In genomic region chr2:75089186-75089585, GRCm38 (mm10) we compare ENCODE assay signal across 19 mouse cellular contexts.
DNase-seq lines count a peak whose midpoint lies in the region; ATAC-seq and TF ChIP-seq lines count a peak whose summit lies in the region.
"Had no signal": no experiment of that assay in that cellular context is flagged by ENCODE, and none has a peak within 500 bp of the region (broad histone marks: within the 10 kb centered on the region; RNA-seq: fewer than 3 reads in every experiment).

No protein-coding gene starts in this region.

- no peaks in the 10 kb centered on the region for H3K4me1 ChIP-seq in lung, embryonic 14.5 days (ENCODE audit: insufficient read depth)
- peaks cover 2% of the 10 kb centered on the region for H3K4me1 ChIP-seq in embryonic facial prominence, embryonic 11.5 days (ENCODE audit: control insufficient read depth, insufficient read depth, low read length)
- H3K4me1 ChIP-seq in liver, embryonic 14.5 days (replicated peaks; ENCODE audit: control insufficient read depth in 2 of 2, insufficient read depth in 2 of 2, low read length in 1 of 2): no peaks in the 10 kb centered on the region
- no peaks in the 10 kb centered on the region for H3K4me1 ChIP-seq in forebrain, embryonic 15.5 days

- H3K27me3 ChIP-seq in lung, embryonic 14.5 days (ENCODE audit: insufficient read depth, low read length): no peaks in the 10 kb centered on the region
- H3K27me3 ChIP-seq in embryonic facial prominence, embryonic 11.5 days (ENCODE audit: control insufficient read depth, insufficient read depth, low read length): no peaks in the 10 kb centered on the region
- no peaks in the 10 kb centered on the region for H3K27me3 ChIP-seq in liver, embryonic 14.5 days (ENCODE audit: control insufficient read depth, insufficient read depth, low read length)
- no peaks in the 10 kb centered on the region for H3K27me3 ChIP-seq in forebrain, embryonic 15.5 days
- H3K27me3 ChIP-seq: embryonic facial prominence, embryonic 12.5 days; hindbrain, embryonic 12.5 days had no signal

- TF ChIP-seq CTCF in lung, embryonic 14.5 days (IDR thresholded peaks at IDR 0.05; ENCODE audit: low read depth): no peak
- TF ChIP-seq CTCF in liver, embryonic 14.5 days (IDR thresholded peaks at IDR 0.05; ENCODE audit: low read depth): no peak

- no peak overlapping the region for H3K9ac ChIP-seq in lung, embryonic 14.5 days
- no peak overlapping the region for H3K9ac ChIP-seq in embryonic facial prominence, embryonic 11.5 days (replicated peaks; ENCODE audit: low read length)
- no peak overlapping the region for H3K9ac ChIP-seq in liver, embryonic 14.5 days (replicated peaks)
- no peak overlapping the region for H3K9ac ChIP-seq in forebrain, embryonic 15.5 days (replicated peaks)
- H3K9ac ChIP-seq: embryonic facial prominence, embryonic 12.5 days; forebrain, postnatal 0 days; hindbrain, embryonic 12.5 days had no signal

- H3K4me2 ChIP-seq in lung, embryonic 14.5 days: no peak overlapping the region
- H3K4me2 ChIP-seq in embryonic facial prominence, embryonic 11.5 days (ENCODE audit: low read depth, low read length): no peak overlapping the region
- H3K4me2 ChIP-seq in liver, embryonic 14.5 days (ENCODE audit: low read depth): peak overlapping the region; percentile 18; the same call in 1 of the 2 replicates
- no peak overlapping the region for H3K4me2 ChIP-seq in forebrain, embryonic 15.5 days (replicated peaks)
- H3K4me2 ChIP-seq: embryonic facial prominence, embryonic 12.5 days; hindbrain, embryonic 12.5 days had no signal

- 35% methylated on average over 8 of the region's 8 CpGs for WGBS in lung, embryonic 14.5 days
- WGBS in embryonic facial prominence, embryonic 11.5 days: 61% methylated on average over 8 of the region's 8 CpGs
- 42% methylated on average over 8 of the region's 8 CpGs for WGBS in liver, embryonic 14.5 days (ENCODE audit: insufficient replicate concordance)
- WGBS in forebrain, embryonic 15.5 days: 75% methylated on average over 8 of the region's 8 CpGs

- H3K36me3 ChIP-seq in lung, embryonic 14.5 days (ENCODE audit: insufficient read depth): no peaks in the 10 kb centered on the region
- H3K36me3 ChIP-seq in embryonic facial prominence, embryonic 11.5 days (replicated peaks; ENCODE audit: control insufficient read depth, insufficient read depth, low read depth, low read length): no peaks in the 10 kb centered on the region
- no peaks in the 10 kb centered on the region for H3K36me3 ChIP-seq in liver, embryonic 14.5 days (replicated peaks; ENCODE audit: control insufficient read depth, insufficient read depth, low read depth)
- no peaks in the 10 kb centered on the region for H3K36me3 ChIP-seq in forebrain, embryonic 15.5 days
- H3K36me3 ChIP-seq: embryonic facial prominence, embryonic 12.5 days; hindbrain, embryonic 12.5 days had no signal

- H3K4me3 ChIP-seq in lung, embryonic 14.5 days (ENCODE audit: low read depth, low read length): no peak overlapping the region
- H3K4me3 ChIP-seq in embryonic facial prominence, embryonic 11.5 days (ENCODE audit: low read depth, low read length): no peak overlapping the region
- H3K4me3 ChIP-seq in liver, embryonic 14.5 days (ENCODE audit: insufficient read depth in 1 of 2, low read depth in 2 of 2, low read length in 2 of 2): no peak overlapping the region
- H3K4me3 ChIP-seq in forebrain, embryonic 15.5 days: no peak overlapping the region
- H3K4me3 ChIP-seq: embryonic facial prominence, embryonic 12.5 days; hindbrain, embryonic 12.5 days had no signal

- no peak for TF ChIP-seq EP300 in liver, embryonic 14.5 days (IDR thresholded peaks at IDR 0.05; ENCODE audit: low read depth)

- ATAC-seq in lung, embryonic 14.5 days (ENCODE audit: insufficient read depth): 0 out of 2 replicates have a peak, but pooled peaks have one; percentile 31
- 0 out of 2 replicates have a peak, but pooled peaks have one; percentile 59 for ATAC-seq in embryonic facial prominence, embryonic 11.5 days (replicated peaks; ENCODE audit: insufficient number of reproducible peaks, low FRiP score, low TSS enrichment, low read depth)
- no peak for ATAC-seq in liver, embryonic 14.5 days (ENCODE audit: insufficient read depth)
- ATAC-seq in forebrain, embryonic 15.5 days (replicated peaks): no peak
- ATAC-seq: forebrain, postnatal 0 days had no signal

- no peak overlapping the region for H3K27ac ChIP-seq in lung, embryonic 14.5 days (ENCODE audit: low read depth)
- H3K27ac ChIP-seq in embryonic facial prominence, embryonic 11.5 days (replicated peaks; ENCODE audit: low read depth, low read length): no peak overlapping the region
- no peak overlapping the region for H3K27ac ChIP-seq in liver, embryonic 14.5 days
- H3K27ac ChIP-seq in forebrain, embryonic 15.5 days (replicated peaks): no peak overlapping the region
- H3K27ac ChIP-seq: embryonic facial prominence, embryonic 12.5 days; hindbrain, embryonic 12.5 days; macrophage had no signal

- peak; percentile 27 for DNase-seq in lung, embryonic 14.5 days
- no peak for DNase-seq in lung, postnatal 25 days (ENCODE audit: low spot score)
- peak; percentile 82 for DNase-seq in embryo, embryonic 10.5 days (ENCODE audit: low spot score)
- peak; percentile 39 for DNase-seq in embryonic facial prominence, embryonic 11.5 days (ENCODE audit: low spot score)
- no peak for DNase-seq in liver, embryonic 14.5 days (ENCODE audit: low read depth in 3 of 3, low spot score in 3 of 3)
- DNase-seq in layer of hippocampus, postnatal 14 days (ENCODE audit: low spot score in 2 of 2): no peak
- DNase-seq in layer of hippocampus, postnatal 36 days: no peak
- DNase-seq: cerebellum, adult 9-10 months; forebrain, postnatal 0 days; gastrocnemius, postnatal 25 days; kidney, adult 2 months; left cerebral cortex, postnatal 4 days; lung, adult 2 months; midbrain, embryonic 14.5 days; thymus, adult 18-20 months had no signal

- H3K9me3 ChIP-seq in lung, embryonic 14.5 days (ENCODE audit: low read depth, low read length): no peaks in the 10 kb centered on the region
- no peaks in the 10 kb centered on the region for H3K9me3 ChIP-seq in embryonic facial prominence, embryonic 11.5 days (replicated peaks; ENCODE audit: control insufficient read depth, low read length)
- H3K9me3 ChIP-seq in liver, embryonic 14.5 days (ENCODE audit: control insufficient read depth, low read length): no peaks in the 10 kb centered on the region
- no peaks in the 10 kb centered on the region for H3K9me3 ChIP-seq in forebrain, embryonic 15.5 days
- H3K9me3 ChIP-seq: embryonic facial prominence, embryonic 12.5 days; hindbrain, embryonic 12.5 days had no signal

Comparison
In these comparisons a context has a peak if more than half of its experiments do, and no peak if none do; other contexts are left out.
1. DNase-seq: peak in lung, embryonic 14.5 days (single experiment), embryo, embryonic 10.5 days (single experiment) and embryonic facial prominence, embryonic 11.5 days (single experiment); none in lung, postnatal 25 days (single experiment), liver, embryonic 14.5 days (0 of 3), layer of hippocampus, postnatal 14 days (0 of 2) and layer of hippocampus, postnatal 36 days (0 of 2).
2. ATAC-seq: peak in lung, embryonic 14.5 days (single experiment) and embryonic facial prominence, embryonic 11.5 days (single experiment); none in liver, embryonic 14.5 days (single experiment) and forebrain, embryonic 15.5 days (single experiment).